Mouse (Mus musculus): Measurements from ENCODE around the gene Pfn1. TPM values are rescaled to one million over a fixed set of nuclear protein-coding genes. Genes with fewer than 3 reads are reported as not detected.

Pfn1 gene
- polyA plus RNA-seq (2014; fragmentation: Illumina TruSeq; extraction: RNeasy Lipid Tissue Mini Kit (QIAGEN cat#74804); ENCODE audit: low read depth, low replicate concordance): 141 TPM

DNA sequence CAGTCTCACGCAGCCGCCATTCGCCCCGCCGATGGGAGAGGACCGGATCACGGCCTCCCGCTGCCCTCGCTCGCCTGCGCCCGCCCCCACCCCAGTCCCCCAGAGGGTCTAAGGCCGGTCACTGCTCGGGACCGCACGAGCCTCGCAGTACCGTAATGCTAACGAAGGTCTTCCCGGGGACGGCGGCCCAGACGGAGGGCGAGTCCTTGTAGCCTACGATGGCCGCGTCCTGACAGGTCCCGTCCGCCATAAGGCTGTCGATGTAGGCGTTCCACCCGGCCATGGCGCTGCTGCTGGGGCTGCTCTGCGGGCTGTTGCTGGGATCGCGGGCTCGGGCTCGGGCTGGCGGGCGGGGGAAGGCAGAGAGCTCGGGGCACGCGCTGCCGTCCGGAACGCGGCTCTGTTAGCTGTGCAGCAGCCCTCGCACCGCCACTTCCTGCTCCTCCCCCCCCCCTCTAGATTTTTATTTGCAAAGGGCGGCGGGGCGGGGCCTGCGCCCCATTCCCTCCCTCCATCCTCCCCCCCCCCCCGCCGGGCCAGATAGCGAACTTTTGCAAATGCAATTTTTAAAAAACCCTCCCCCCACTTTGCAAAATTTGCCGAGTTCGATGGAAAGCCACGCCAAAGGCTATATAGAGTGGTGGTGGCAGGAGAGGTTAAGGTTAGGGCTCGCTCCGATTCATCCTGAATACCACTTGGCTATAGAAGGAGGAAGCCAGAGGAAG is at the start of gene Pfn1:
Gene Pfn1, minus strand, starts transcription at position 447 of the 725 bp plus-strand sequence.

GRCm38 (mm10) chr11:70699722-70700556 is 45.5 kb upstream of the Pfn1 start, which contains the start of the genes Inca1 and Kif1c:
Gene Inca1 (minus strand): TSS chr11:70700155.
Gene Kif1c (plus strand): TSS chr11:70700548.

DNA sequence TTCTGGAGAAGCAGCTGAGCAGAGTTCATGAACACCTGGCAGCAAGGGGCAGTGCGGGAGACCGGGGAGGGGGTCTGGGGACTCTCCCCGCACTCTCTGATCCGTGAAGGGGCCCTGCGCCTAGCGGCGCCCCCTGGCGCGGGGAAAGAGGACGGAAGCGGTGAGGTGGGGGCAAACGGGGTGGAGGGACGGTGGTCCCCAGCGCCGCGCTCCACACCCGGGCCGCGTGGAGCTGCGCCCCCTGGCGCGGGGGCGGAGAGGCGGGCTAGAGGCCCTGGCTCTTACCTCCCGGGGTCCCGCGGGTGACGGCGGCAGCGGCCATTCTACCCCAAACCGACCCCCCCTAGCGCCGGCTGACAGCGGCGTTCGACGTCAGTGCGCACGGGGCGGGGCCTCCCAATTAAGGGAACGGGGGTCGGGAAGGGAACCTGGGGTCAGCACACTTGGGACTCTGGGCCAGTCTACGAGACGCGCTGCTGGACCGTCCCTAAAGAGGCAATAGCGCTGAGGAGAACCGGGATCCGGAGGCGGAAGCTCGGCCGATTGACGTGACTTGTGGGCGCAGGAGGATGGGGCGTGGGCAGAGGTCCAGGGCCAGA is 33.3 kb upstream of the Pfn1 start, which contains the start of gene Camta2:
Gene Camta2, minus strand, starts transcription at position 505 of the 599 bp plus-strand sequence.

DNA sequence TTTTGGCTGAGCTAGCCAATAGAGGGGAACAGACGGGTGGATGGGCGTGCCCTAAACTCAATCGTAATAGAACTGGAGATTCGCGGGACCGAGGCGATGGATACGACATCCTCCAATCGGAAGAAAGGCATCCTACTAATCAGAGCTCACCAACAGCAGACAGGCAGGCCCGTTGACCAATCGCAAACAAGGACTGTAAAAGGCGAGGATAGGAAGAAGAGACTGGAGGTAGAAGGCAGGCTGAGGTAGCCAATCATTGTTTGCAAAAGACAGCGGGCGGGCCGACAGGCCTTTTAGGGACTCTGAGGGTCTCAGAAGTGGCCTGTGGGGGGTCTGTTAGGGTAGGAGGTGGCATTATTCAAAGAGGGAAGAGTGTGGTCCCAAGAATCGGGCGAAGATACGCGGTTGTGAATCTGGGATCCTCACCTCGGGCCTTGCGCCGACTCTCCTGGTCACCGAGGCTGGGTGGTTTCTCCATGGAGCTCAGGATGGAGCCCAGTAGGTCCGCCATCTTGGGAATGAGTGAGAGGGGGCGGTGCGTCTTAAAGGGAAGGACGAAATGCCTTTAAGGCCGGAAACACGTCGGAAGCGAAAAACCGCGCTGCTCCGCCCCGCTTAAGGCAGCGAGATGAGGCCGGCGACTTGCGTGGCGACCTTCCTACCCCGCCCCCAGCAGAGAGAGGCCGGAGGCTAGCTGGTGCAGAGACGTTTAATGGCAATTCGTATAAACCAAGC is 14.5 kb upstream of the Pfn1 start, which contains the start of gene Spag7:
Gene Spag7, minus strand, starts transcription at position 646 of the 735 bp plus-strand sequence.

DNA sequence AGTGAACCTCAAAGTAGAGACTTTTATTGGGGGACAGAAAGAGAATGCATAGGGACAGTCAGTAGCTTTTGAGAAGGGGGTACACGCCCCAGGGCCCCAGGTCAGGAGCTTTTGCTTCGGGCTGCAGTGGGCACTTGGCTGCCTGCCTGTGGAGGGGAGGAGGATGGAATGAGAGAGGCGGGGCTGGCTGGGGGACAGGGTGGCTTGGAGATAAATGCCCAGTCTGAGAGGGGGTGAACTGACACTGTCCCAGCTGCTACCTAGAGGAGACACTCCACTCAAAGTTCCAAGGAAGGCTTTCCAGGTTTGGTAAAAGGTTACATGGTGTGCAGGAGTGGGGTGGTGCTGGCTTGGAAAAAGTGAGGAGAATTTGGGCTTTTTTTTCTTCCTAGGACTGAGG is 2.5 kb upstream of the Pfn1 start, which contains the start of gene Eno3:
Gene Eno3, plus strand, starts transcription at position 239 of the 400 bp plus-strand sequence.

DNA sequence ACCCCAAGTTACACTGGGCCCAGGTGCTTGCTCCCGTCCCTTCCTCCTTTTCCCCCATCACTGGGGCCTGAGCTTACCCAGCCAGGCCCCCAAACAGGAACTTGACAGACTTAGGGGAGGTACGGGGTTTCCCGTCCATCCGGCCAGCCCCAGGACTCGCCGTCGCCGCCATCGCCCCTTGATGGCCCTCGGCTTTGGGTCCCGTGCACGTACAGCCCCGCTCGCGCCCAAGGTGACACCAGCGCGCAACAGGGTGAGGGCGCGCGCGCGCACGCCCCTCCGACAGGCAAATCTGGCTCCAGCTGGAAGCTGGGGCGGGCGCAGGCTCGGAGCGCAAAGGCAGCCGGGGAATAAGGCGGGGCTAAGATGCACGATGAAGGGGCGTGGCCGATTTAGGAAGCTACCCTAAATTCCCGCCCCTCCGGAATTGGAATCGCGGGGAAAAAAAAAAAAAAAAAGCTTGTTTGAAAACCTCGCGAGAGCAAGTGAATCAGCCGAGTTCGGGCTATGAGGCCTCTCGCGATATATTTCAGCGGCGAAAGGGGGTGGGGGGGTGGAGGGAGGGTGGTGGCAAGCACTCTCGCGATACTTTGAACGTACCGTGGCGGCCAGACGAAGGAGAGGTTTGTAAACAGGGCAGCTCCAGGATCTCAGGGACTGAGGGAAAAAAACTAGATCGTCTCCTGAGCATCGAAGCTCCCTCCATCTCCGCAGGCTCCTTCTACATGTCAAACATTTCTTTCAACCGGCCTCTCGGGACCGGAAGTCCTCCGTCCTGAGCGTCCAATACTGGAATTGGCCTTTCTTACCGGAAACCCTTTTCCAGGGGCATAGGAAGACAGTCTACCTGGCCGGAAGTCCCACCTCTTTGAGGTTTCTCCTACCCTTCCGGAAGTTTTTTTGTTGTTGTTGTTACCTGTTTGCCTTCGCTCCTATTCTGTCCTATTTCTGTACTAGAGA is 7.5 kb downstream of the Pfn1 start, which contains the start of the genes Rnf167 and Slc25a11:
Gene Rnf167, plus strand, starts transcription at position 545 of the 960 bp plus-strand sequence.
Gene Slc25a11, minus strand, starts transcription at position 789 of the 960 bp plus-strand sequence.

DNA sequence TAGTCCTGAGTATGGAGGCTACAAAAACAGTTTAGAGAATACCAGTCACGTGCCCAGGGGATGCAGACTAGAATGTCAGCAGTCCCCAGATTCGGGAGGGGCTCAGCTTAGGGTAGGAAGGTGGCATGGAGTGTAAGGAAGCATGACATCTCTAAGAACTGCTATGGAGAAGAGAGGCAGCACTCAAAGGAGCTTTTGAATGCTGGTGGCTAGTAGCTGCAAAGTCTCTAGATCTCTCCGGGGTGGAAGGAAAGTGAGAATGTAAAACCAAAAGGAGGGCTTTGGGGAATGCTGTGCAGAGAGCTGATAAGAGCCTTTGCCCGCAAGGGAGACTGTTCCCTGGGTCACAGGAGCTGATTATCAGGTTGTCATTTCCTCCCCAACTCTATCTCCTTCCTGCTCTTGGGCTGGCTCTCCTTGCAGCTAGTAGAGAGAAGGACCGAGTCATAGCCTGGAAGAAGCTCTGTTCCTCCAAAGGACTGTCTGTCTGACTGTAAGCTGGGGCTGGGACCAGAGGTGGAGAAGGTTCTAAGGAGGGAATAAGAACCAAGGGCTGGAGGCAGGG is 15.6 kb downstream of the Pfn1 start, which contains the start of gene Gp1ba:
Gene Gp1ba, plus strand, starts transcription at position 409 of the 565 bp plus-strand sequence.

GRCm38 (mm10) chr11:70619101-70619500 is 35.3 kb downstream of the Pfn1 start, which contains the start of gene Chrne:
Gene Chrne (minus strand): TSS chr11:70619216.

DNA sequence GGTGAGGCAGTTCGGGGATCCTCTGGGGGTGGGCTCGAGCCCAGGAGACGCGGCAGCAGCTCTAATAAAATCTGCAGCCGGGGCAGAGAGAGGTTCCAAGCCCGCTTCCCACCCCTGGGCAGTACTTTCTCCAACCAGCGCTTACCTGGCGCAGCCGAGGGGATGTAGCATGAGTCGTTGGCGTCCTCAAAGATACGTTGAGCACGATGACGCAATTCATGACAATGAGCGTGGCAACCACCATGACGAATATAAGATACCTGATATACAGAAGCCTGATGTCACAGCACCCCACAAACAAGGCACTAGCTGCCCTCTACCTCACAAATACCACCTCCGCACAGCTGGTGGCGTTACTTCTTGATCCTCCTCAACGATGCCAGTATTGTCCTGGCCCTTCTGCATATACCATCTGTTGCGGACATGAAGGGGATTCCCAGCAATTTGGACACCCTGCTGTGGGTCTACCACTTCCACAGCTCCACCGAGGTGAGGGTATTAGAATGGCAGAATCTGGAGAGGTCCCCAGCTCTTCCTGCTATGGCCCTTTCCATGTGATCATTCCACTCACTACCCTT is 38.8 kb downstream of the Pfn1 start, which contains the start of gene 4930544D05Rik:
Gene 4930544D05Rik, plus strand, starts transcription at position 333 of the 578 bp plus-strand sequence.

Other genes starting within 250 kb of the Pfn1 start
- 6.3 TPM for gene Pelp1, start 244.6 kb downstream of the Pfn1 start, polyA plus RNA-seq (2014; fragmentation: Illumina TruSeq; extraction: RNeasy Lipid Tissue Mini Kit (QIAGEN cat#74804); ENCODE audit: low read depth, low replicate concordance)
- 0.47 TPM for gene Arrb2, start 222.0 kb downstream of the Pfn1 start, polyA plus RNA-seq (2014; fragmentation: Illumina TruSeq; extraction: RNeasy Lipid Tissue Mini Kit (QIAGEN cat#74804); ENCODE audit: low read depth, low replicate concordance)
- 8.1 TPM for gene Med11, start 202.7 kb downstream of the Pfn1 start, polyA plus RNA-seq (2014; fragmentation: Illumina TruSeq; extraction: RNeasy Lipid Tissue Mini Kit (QIAGEN cat#74804); ENCODE audit: low read depth, low replicate concordance)
- 0.28 TPM for gene Zmynd15, start 195.2 kb downstream of the Pfn1 start, polyA plus RNA-seq (2014; fragmentation: Illumina TruSeq; extraction: RNeasy Lipid Tissue Mini Kit (QIAGEN cat#74804); ENCODE audit: low read depth, low replicate concordance)
- 12.0 TPM for gene Cxcl16, start 194.7 kb downstream of the Pfn1 start, polyA plus RNA-seq (2014; fragmentation: Illumina TruSeq; extraction: RNeasy Lipid Tissue Mini Kit (QIAGEN cat#74804); ENCODE audit: low read depth, low replicate concordance)
- gene Tm4sf5, start 149.4 kb downstream of the Pfn1 start, polyA plus RNA-seq (2014; fragmentation: Illumina TruSeq; extraction: RNeasy Lipid Tissue Mini Kit (QIAGEN cat#74804); ENCODE audit: low read depth, low replicate concordance): 1.6 TPM
- not detected for gene Vmo1, start 140.0 kb downstream of the Pfn1 start, polyA plus RNA-seq (2014; fragmentation: Illumina TruSeq; extraction: RNeasy Lipid Tissue Mini Kit (QIAGEN cat#74804); ENCODE audit: low read depth, low replicate concordance)
- gene Gltpd2, start 135.4 kb downstream of the Pfn1 start, polyA plus RNA-seq (2014; fragmentation: Illumina TruSeq; extraction: RNeasy Lipid Tissue Mini Kit (QIAGEN cat#74804); ENCODE audit: low read depth, low replicate concordance): not detected
- gene Psmb6, start 129.3 kb downstream of the Pfn1 start, polyA plus RNA-seq (2014; fragmentation: Illumina TruSeq; extraction: RNeasy Lipid Tissue Mini Kit (QIAGEN cat#74804); ENCODE audit: low read depth, low replicate concordance): 16.2 TPM
- not detected for gene Gm40193, start 121.7 kb downstream of the Pfn1 start, polyA plus RNA-seq (2014; fragmentation: Illumina TruSeq; extraction: RNeasy Lipid Tissue Mini Kit (QIAGEN cat#74804); ENCODE audit: low read depth, low replicate concordance)
- 0.85 TPM for gene Pld2, start 114.6 kb downstream of the Pfn1 start, polyA plus RNA-seq (2014; fragmentation: Illumina TruSeq; extraction: RNeasy Lipid Tissue Mini Kit (QIAGEN cat#74804); ENCODE audit: low read depth, low replicate concordance)
- gene Mink1, start 91.8 kb downstream of the Pfn1 start, polyA plus RNA-seq (2014; fragmentation: Illumina TruSeq; extraction: RNeasy Lipid Tissue Mini Kit (QIAGEN cat#74804); ENCODE audit: low read depth, low replicate concordance): 4.6 TPM
- gene 4930544D05Rik, start 38.8 kb downstream of the Pfn1 start, polyA plus RNA-seq (2014; fragmentation: Illumina TruSeq; extraction: RNeasy Lipid Tissue Mini Kit (QIAGEN cat#74804); ENCODE audit: low read depth, low replicate concordance): not detected
- gene Chrne, start 35.4 kb downstream of the Pfn1 start, polyA plus RNA-seq (2014; fragmentation: Illumina TruSeq; extraction: RNeasy Lipid Tissue Mini Kit (QIAGEN cat#74804); ENCODE audit: low read depth, low replicate concordance): not detected
- gene Gp1ba, start 15.5 kb downstream of the Pfn1 start, polyA plus RNA-seq (2014; fragmentation: Illumina TruSeq; extraction: RNeasy Lipid Tissue Mini Kit (QIAGEN cat#74804); ENCODE audit: low read depth, low replicate concordance): not detected
- gene Rnf167, start 7.4 kb downstream of the Pfn1 start, polyA plus RNA-seq (2014; fragmentation: Illumina TruSeq; extraction: RNeasy Lipid Tissue Mini Kit (QIAGEN cat#74804); ENCODE audit: low read depth, low replicate concordance): 43.3 TPM
- 26.7 TPM for gene Slc25a11, start 7.2 kb downstream of the Pfn1 start, polyA plus RNA-seq (2014; fragmentation: Illumina TruSeq; extraction: RNeasy Lipid Tissue Mini Kit (QIAGEN cat#74804); ENCODE audit: low read depth, low replicate concordance)
- 22.6 TPM for gene Eno3, start 2.6 kb upstream of the Pfn1 start, polyA plus RNA-seq (2014; fragmentation: Illumina TruSeq; extraction: RNeasy Lipid Tissue Mini Kit (QIAGEN cat#74804); ENCODE audit: low read depth, low replicate concordance)
- 18.2 TPM for gene Spag7, start 14.8 kb upstream of the Pfn1 start, polyA plus RNA-seq (2014; fragmentation: Illumina TruSeq; extraction: RNeasy Lipid Tissue Mini Kit (QIAGEN cat#74804); ENCODE audit: low read depth, low replicate concordance)
- 2.2 TPM for gene Camta2, start 33.5 kb upstream of the Pfn1 start, polyA plus RNA-seq (2014; fragmentation: Illumina TruSeq; extraction: RNeasy Lipid Tissue Mini Kit (QIAGEN cat#74804); ENCODE audit: low read depth, low replicate concordance)
- 0.85 TPM for gene Inca1, start 45.5 kb upstream of the Pfn1 start, polyA plus RNA-seq (2014; fragmentation: Illumina TruSeq; extraction: RNeasy Lipid Tissue Mini Kit (QIAGEN cat#74804); ENCODE audit: low read depth, low replicate concordance)
- 24.2 TPM for gene Kif1c, start 45.9 kb upstream of the Pfn1 start, polyA plus RNA-seq (2014; fragmentation: Illumina TruSeq; extraction: RNeasy Lipid Tissue Mini Kit (QIAGEN cat#74804); ENCODE audit: low read depth, low replicate concordance)
- gene Zfp3, start 109.6 kb upstream of the Pfn1 start, polyA plus RNA-seq (2014; fragmentation: Illumina TruSeq; extraction: RNeasy Lipid Tissue Mini Kit (QIAGEN cat#74804); ENCODE audit: low read depth, low replicate concordance): 3.8 TPM
- 2.0 TPM for gene Scimp, start 157.9 kb upstream of the Pfn1 start, polyA plus RNA-seq (2014; fragmentation: Illumina TruSeq; extraction: RNeasy Lipid Tissue Mini Kit (QIAGEN cat#74804); ENCODE audit: low read depth, low replicate concordance)
- gene Rabep1, start 190.1 kb upstream of the Pfn1 start, polyA plus RNA-seq (2014; fragmentation: Illumina TruSeq; extraction: RNeasy Lipid Tissue Mini Kit (QIAGEN cat#74804); ENCODE audit: low read depth, low replicate concordance): 39.1 TPM

Data from sigmoid colon, adult 10 weeks (tissue).